Mouse (Mus musculus): ENCODE measurements at regions not wholly inside any gene's neighbourhood (a gene's known extent, or its start where the extent isn't known, plus 50 kb on each side); places are given as distances from the start of the nearest gene placed in this dataset.

DNA sequence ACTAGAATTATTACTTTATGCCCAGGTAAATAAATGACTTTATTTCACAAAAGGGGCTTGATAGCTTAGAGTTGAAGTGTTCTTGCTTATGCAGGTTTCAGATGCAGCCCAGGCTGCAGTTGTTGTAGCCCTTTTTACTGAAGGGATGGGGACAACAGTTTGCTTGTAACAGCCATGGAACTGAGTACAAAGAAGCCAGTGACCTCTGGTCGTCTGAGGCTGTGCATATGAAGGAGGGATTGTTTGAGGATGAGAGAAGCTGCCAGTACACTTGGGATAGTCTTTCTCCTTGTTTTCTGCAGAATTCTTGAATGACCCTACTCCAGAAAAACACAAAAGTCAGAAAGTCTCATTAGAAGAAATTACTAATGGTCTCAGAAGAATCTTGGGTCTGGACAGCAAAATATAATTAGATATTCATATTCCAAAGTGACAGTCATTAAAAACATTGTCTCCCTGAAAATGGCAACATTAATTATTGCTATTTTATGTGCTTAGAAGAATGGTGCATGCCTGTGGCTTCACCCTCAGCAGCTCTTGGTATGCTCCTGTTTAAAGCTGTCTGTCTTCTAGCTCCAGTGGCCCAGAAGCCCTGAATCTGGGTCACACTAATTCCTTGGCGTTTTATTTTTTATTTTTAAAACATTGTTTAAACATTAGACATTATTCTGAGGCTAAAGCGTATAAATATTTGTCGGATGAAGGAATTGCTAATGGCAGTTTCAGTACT is 61.9 kb upstream of the Arhgap32 start:
- DNase-seq (ENCODE audit: low spot score): peak; percentile 57
- ATAC-seq (ENCODE audit: low FRiP score): peak; percentile 78
- H3K36me3 ChIP-seq (ENCODE audit: control insufficient read depth, insufficient read depth, low read length): no peaks in the 10 kb centered on the region
- 49% methylated on average over 4 of the region's 4 CpGs for WGBS
- H3K27ac ChIP-seq (ENCODE audit: low read depth, low read length): peak overlapping the region; percentile 45; the same call in 1 of the 2 replicates
- no peaks in the 10 kb centered on the region for H3K4me1 ChIP-seq (replicated peaks; ENCODE audit: control insufficient read depth, insufficient read depth, low read length)
- no peak overlapping the region for H3K4me3 ChIP-seq (ENCODE audit: low read depth, low read length)
- no peaks in the 10 kb centered on the region for H3K9me3 ChIP-seq (ENCODE audit: control insufficient read depth, low read length)
- H3K9ac ChIP-seq (ENCODE audit: low read depth, low read length): no peak overlapping the region
- H3K4me2 ChIP-seq (replicated peaks; ENCODE audit: low read depth, low read length): no peak overlapping the region
- no peaks in the 10 kb centered on the region for H3K27me3 ChIP-seq (ENCODE audit: control insufficient read depth, insufficient read depth, low read length)

DNA sequence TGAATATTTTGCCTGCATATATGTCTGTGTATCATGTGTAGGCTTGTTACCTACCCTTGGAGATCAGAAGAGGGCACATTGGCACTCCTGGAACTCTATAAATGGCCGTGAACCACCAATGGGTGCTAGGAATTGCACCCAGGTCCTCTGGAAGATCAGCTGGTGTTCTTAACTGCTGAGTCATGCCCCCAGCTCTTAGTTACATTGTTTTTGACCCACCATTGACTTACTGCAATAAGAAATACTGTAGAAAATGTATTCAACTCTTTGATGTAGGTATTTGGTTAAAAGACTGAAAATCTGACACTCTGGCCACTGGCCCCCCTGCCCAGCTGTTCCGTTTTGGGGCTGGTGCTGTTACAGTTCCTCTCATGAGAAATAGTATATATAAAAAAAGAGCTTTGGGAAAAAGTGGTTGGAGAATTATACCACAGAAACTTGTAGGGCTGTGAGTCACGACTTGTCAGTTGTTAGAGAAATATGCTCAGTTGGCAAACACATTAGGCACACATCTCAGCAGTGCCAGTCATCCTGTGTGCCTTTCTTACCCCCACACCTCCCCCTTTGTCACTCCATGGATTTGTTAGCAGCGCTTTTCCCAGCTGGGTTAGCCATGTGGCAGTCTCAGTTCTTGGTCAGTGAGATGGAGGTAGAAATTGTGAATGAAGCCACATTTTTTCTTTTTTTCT is 58.4 kb upstream of the Arhgap32 start:
- no peak for ATAC-seq (ENCODE audit: low FRiP score)
- Histone ChIP-seq H3K4me1 (replicated peaks; ENCODE audit: control insufficient read depth, insufficient read depth, low read length) (no peaks in the 10 kb centered on the region), H3K9me3 (ENCODE audit: control insufficient read depth, low read length) (no peaks in the 10 kb centered on the region), H3K27me3 (ENCODE audit: control insufficient read depth, insufficient read depth, low read length) (no peaks in the 10 kb centered on the region), H3K4me2 (replicated peaks; ENCODE audit: low read depth, low read length) (no peak overlapping the region), H3K9ac (ENCODE audit: low read depth, low read length) (no peak overlapping the region), H3K27ac (ENCODE audit: low read depth, low read length) (no peak overlapping the region), H3K36me3 (ENCODE audit: control insufficient read depth, insufficient read depth, low read length) (no peaks in the 10 kb centered on the region), H3K4me3 (ENCODE audit: low read depth, low read length) (no peak overlapping the region)
- WGBS: 82% methylated on average over 4 of the region's 4 CpGs
- no peak for DNase-seq (ENCODE audit: low spot score)

DNA sequence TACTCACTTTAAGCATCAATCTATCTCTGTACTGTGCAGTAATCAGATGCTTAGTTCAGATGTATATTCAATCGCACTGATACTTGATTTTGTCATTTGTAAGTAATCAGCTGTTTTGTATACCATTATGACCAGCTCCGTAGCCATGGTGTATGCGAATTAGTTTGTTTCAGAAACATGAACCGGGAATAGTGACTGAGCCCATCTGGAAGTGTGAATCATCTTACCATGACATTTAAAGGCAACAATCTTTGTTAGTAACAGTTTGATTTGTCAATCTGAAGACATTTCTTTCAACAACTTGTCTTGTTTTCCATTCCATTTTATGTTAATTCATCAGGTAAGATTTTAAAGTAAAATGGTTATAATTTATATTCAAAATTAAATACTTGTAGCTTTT is 53.2 kb upstream of the Arhgap32 start:
- H3K4me3 ChIP-seq (ENCODE audit: low read depth, low read length): no peak overlapping the region
- no peak overlapping the region for H3K27ac ChIP-seq (ENCODE audit: low read depth, low read length)
- 85% methylated on average over 4 of the region's 4 CpGs for WGBS
- H3K36me3 ChIP-seq (ENCODE audit: control insufficient read depth, insufficient read depth, low read length): no peaks in the 10 kb centered on the region
- no peaks in the 10 kb centered on the region for H3K27me3 ChIP-seq (ENCODE audit: control insufficient read depth, insufficient read depth, low read length)
- H3K9me3 ChIP-seq (ENCODE audit: control insufficient read depth, low read length): no peaks in the 10 kb centered on the region
- H3K9ac ChIP-seq (ENCODE audit: low read depth, low read length): no peak overlapping the region
- ATAC-seq (ENCODE audit: low FRiP score) (no peak), DNase-seq (ENCODE audit: low spot score) (no peak)
- H3K4me2 ChIP-seq (replicated peaks; ENCODE audit: low read depth, low read length): no peak overlapping the region
- no peaks in the 10 kb centered on the region for H3K4me1 ChIP-seq (replicated peaks; ENCODE audit: control insufficient read depth, insufficient read depth, low read length)

DNA sequence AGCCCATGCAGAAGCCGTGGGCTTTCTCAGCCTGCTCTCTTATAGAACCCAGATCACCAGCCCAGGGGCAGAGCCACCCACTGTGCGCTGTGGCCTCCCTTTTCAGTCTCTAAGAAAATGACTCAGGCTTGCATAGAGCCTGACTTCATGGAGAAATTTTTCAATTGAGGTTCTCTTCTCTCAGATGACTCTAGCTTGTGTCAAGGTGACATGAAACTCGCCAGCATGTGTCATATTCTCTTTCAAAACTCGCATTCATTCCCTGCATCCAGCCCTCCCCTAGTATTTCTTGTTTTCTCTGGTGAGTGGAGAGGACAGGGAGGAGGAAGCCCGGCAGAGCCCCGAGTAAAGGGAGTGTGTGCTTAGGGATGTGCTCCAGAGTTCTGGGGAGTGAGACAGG is 52.4 kb upstream of the Arhgap32 start:
- Histone ChIP-seq H3K4me2 (replicated peaks; ENCODE audit: low read depth, low read length) (no peak overlapping the region), H3K4me3 (ENCODE audit: low read depth, low read length) (no peak overlapping the region), H3K9me3 (ENCODE audit: control insufficient read depth, low read length) (no peaks in the 10 kb centered on the region), H3K27me3 (ENCODE audit: control insufficient read depth, insufficient read depth, low read length) (no peaks in the 10 kb centered on the region), H3K9ac (ENCODE audit: low read depth, low read length) (no peak overlapping the region), H3K4me1 (replicated peaks; ENCODE audit: control insufficient read depth, insufficient read depth, low read length) (no peaks in the 10 kb centered on the region), H3K36me3 (ENCODE audit: control insufficient read depth, insufficient read depth, low read length) (no peaks in the 10 kb centered on the region), H3K27ac (ENCODE audit: low read depth, low read length) (no peak overlapping the region)
- ATAC-seq (ENCODE audit: low FRiP score) (no peak), DNase-seq (ENCODE audit: low spot score) (no peak)
- 54% methylated on average over 6 of the region's 6 CpGs for WGBS

- H3K4me1 ChIP-seq (replicated peaks; ENCODE audit: control insufficient read depth, insufficient read depth, low read length): no peaks in the 10 kb centered on the region
- no peak overlapping the region for H3K4me2 ChIP-seq (replicated peaks; ENCODE audit: low read depth, low read length)
- no peaks in the 10 kb centered on the region for H3K9me3 ChIP-seq (ENCODE audit: control insufficient read depth, low read length)
- no peaks in the 10 kb centered on the region for H3K36me3 ChIP-seq (ENCODE audit: control insufficient read depth, insufficient read depth, low read length)
- DNase-seq (ENCODE audit: low spot score) (no peak), ATAC-seq (ENCODE audit: low FRiP score) (no peak)
- WGBS: 94% methylated on average over 4 of the region's 4 CpGs
- no peak overlapping the region for H3K27ac ChIP-seq (ENCODE audit: low read depth, low read length)
- no peaks in the 10 kb centered on the region for H3K27me3 ChIP-seq (ENCODE audit: control insufficient read depth, insufficient read depth, low read length)
- H3K4me3 ChIP-seq (ENCODE audit: low read depth, low read length): no peak overlapping the region
- no peak overlapping the region for H3K9ac ChIP-seq (ENCODE audit: low read depth, low read length)
These were observed 51.9 kb upstream of the Arhgap32 start for GRCm38 (mm10) chr9:32064007-32064550.
